8 mouse cellular contexts compared by ENCODE assay signal in the genomic region with DNA sequence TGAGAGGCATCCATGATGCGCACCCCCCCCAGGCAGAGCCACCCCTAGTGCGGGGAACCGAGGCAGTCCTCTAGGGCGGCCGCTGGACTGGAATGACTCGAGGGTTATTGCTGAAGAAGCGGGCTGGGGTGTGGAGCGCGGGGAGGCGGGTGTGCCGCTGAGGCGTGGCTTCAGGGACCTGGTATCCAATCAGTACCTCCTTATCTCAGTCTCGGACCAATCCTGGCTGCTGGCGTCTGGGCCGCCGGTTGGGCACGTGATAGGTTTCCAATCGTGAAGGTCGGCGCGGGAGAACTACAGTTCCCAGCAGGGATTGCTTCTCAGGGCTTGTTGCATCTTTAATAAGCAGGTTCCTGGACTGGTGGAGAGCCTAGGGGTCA. TPM values are rescaled to one million over a fixed set of nuclear protein-coding genes. Genes with fewer than 3 reads are reported as not detected.
DNase-seq lines count a peak whose midpoint lies in the region; ATAC-seq and TF ChIP-seq lines count a peak whose summit lies in the region.

No protein-coding gene starts in this region.

- peaks cover 14 to 17% of the 10 kb centered on the region in 2 experiments for H3K36me3 ChIP-seq in MEL (ENCODE audit: control insufficient read depth in 1 of 2, insufficient read depth in 2 of 2, low read length in 2 of 2)
- 0 out of 2 replicates have a peak, but pooled peaks cover 11% of the 10 kb centered on the region for H3K36me3 ChIP-seq in forebrain, postnatal 0 days (ENCODE audit: insufficient read depth)
- H3K36me3 ChIP-seq in lung, embryonic 15.5 days = 0 out of 2 replicates have a peak, but pooled peaks cover 9% of the 10 kb centered on the region

- no peaks in the 10 kb centered on the region for H3K9me3 ChIP-seq in MEL (replicated peaks; ENCODE audit: insufficient read depth, low read length)
- no peaks in the 10 kb centered on the region for H3K9me3 ChIP-seq in forebrain, postnatal 0 days (ENCODE audit: low read length)
- no peaks in the 10 kb centered on the region for H3K9me3 ChIP-seq in lung, embryonic 15.5 days

- DNase-seq in MEL (ENCODE audit: low read depth, low spot score) = peak; percentile 98
- DNase-seq in cerebellum, adult 2 months = peak; percentile 94 to 98
- peak; percentile 97 for DNase-seq in forebrain, postnatal 0 days
- peak; percentile 95 for DNase-seq in heart, postnatal 4 days
- peak; percentile 98 for DNase-seq in layer of hippocampus, adult 8-10 months (ENCODE audit: low spot score in 2 of 2)
- peak; percentile 94 for DNase-seq in ovary, adult 18-20 months (ENCODE audit: low spot score)
- peak; percentile 95 for DNase-seq in thymus, postnatal 0 days (ENCODE audit: low spot score)

- no peaks in the 10 kb centered on the region for H3K27me3 ChIP-seq in MEL (ENCODE audit: control insufficient read depth in 1 of 2, insufficient read depth in 2 of 2, low read length in 2 of 2)
- no peaks in the 10 kb centered on the region for H3K27me3 ChIP-seq in cerebellum, adult 2 months (ENCODE audit: control insufficient read depth, insufficient read depth, low read length)
- no peaks in the 10 kb centered on the region for H3K27me3 ChIP-seq in forebrain, postnatal 0 days (ENCODE audit: insufficient read depth, low read length)
- 0 out of 2 replicates have a peak, but pooled peaks cover 2% of the 10 kb centered on the region for H3K27me3 ChIP-seq in lung, embryonic 15.5 days

- TF ChIP-seq CTCF in MEL (IDR thresholded peaks at IDR 0.05 in 2 of 3, conservative IDR thresholded peaks at IDR 0.05 in 1 of 3; ENCODE audit: control insufficient read depth in 1 of 3, insufficient read depth in 1 of 3, low read depth in 2 of 3, low read length in 3 of 3, poor library complexity in 1 of 3, severe bottlenecking in 1 of 3) = no peak
- TF ChIP-seq CTCF in cerebellum, adult 2 months (IDR thresholded peaks at IDR 0.05; ENCODE audit: borderline replicate concordance, insufficient read depth, low read depth, low read length) = no peak
- no peak for TF ChIP-seq CTCF in forebrain, postnatal 0 days (IDR thresholded peaks at IDR 0.05; ENCODE audit: low read depth)

- H3K9ac ChIP-seq in MEL (ENCODE audit: control insufficient read depth, low read depth, low read length, poor library complexity, severe bottlenecking) = peak overlapping the region; percentile 95
- H3K9ac ChIP-seq in forebrain, postnatal 0 days = peak overlapping the region; percentile 94
- H3K9ac ChIP-seq in lung, embryonic 15.5 days = peak overlapping the region; percentile 90

- peak overlapping the region; percentile 87 to 93 for H3K4me3 ChIP-seq in MEL (ENCODE audit: control insufficient read depth in 1 of 2, insufficient read depth in 1 of 2, low read depth in 2 of 2, low read length in 2 of 2)
- H3K4me3 ChIP-seq in cerebellum, adult 2 months (replicated peaks; ENCODE audit: insufficient read depth, low read depth, low read length) = peak overlapping the region; percentile 77
- H3K4me3 ChIP-seq in forebrain, postnatal 0 days (ENCODE audit: low read depth, low read length) = peak overlapping the region; percentile 98
- H3K4me3 ChIP-seq in lung, embryonic 15.5 days = peak overlapping the region; percentile 99

- H3K27ac ChIP-seq in MEL (ENCODE audit: control insufficient read depth, low read depth, low read length) = peak overlapping the region; percentile 89
- H3K27ac ChIP-seq in cerebellum, adult 2 months (ENCODE audit: insufficient read depth, low read length) = peak overlapping the region; percentile 89
- peak overlapping the region; percentile 96 for H3K27ac ChIP-seq in forebrain, postnatal 0 days (ENCODE audit: low read depth, low read length)
- H3K27ac ChIP-seq in lung, embryonic 15.5 days = peak overlapping the region; percentile 94

- H3K79me2 ChIP-seq in MEL (ENCODE audit: control insufficient read depth, insufficient read depth, low read length, poor library complexity) = peaks cover 30% of the 10 kb centered on the region

- ATAC-seq in forebrain, postnatal 0 days = peak; percentile 99
- ATAC-seq in lung, embryonic 15.5 days (ENCODE audit: borderline replicate concordance, extremely low read depth, low FRiP score, low TSS enrichment) = peak; percentile 99

- TF ChIP-seq EP300 in MEL (IDR thresholded peaks at IDR 0.05; ENCODE audit: low read depth in 1 of 2, low read length in 2 of 2) = no peak

- WGBS in cerebellum, adult 2 months = under 1% methylated on average over 21 of the region's 21 CpGs
- 3% methylated on average over 20 of the region's 21 CpGs for WGBS in forebrain, postnatal 0 days
- under 1% methylated on average over 21 of the region's 21 CpGs for WGBS in lung, embryonic 15.5 days

- TF ChIP-seq POLR2A in MEL (IDR thresholded peaks at IDR 0.05; ENCODE audit: control insufficient read depth in 1 of 2, insufficient read depth in 1 of 2, low read depth in 1 of 2, low read length in 2 of 2, poor library complexity in 1 of 2) = peak in 1 of 2 experiments; percentile 22; a peak in 3 of 4 replicates
- TF ChIP-seq POLR2A in cerebellum, adult 2 months (IDR thresholded peaks at IDR 0.05; ENCODE audit: borderline replicate concordance, insufficient read depth, low read length) = no peak; the same call in 1 of the 2 replicates

- H3K4me2 ChIP-seq in forebrain, postnatal 0 days (ENCODE audit: low read depth) = peak overlapping the region; percentile 58
- peak overlapping the region; percentile 67 for H3K4me2 ChIP-seq in lung, embryonic 15.5 days

- peaks cover 8 to 9% of the 10 kb centered on the region in 2 experiments; a peak in 2 of 4 replicates for H3K4me1 ChIP-seq in MEL (ENCODE audit: control insufficient read depth in 1 of 2, insufficient read depth in 2 of 2, low read length in 2 of 2)
- no peaks in the 10 kb centered on the region; the same call in 1 of the 2 replicates for H3K4me1 ChIP-seq in cerebellum, adult 2 months (ENCODE audit: control insufficient read depth, insufficient read depth, low read length)
- H3K4me1 ChIP-seq in forebrain, postnatal 0 days (ENCODE audit: insufficient read depth) = peaks cover 15% of the 10 kb centered on the region
- peaks cover 15% of the 10 kb centered on the region for H3K4me1 ChIP-seq in lung, embryonic 15.5 days

- TF ChIP-seq RAD21 in MEL (IDR thresholded peaks at IDR 0.05; ENCODE audit: low read depth, low read length) = no peak

TF ChIP-seq in MEL, 35 proteins besides CTCF, POLR2A, EP300 and RAD21 (continues in another document):
- TF ChIP-seq BHLHE40 (IDR thresholded peaks at IDR 0.05; ENCODE audit: borderline replicate concordance, low read depth, low read length) (peak; percentile 94), RCOR1 (IDR thresholded peaks at IDR 0.05; ENCODE audit: low read depth, low read length) (no peak), USF1 (IDR thresholded peaks at IDR 0.05; ENCODE audit: low read depth, low read length) (peak; percentile 98), CHD1 (IDR thresholded peaks at IDR 0.05; ENCODE audit: low read depth, low read length) (no peak), ZMIZ1 (IDR thresholded peaks at IDR 0.05; ENCODE audit: low read depth, low read length) (no peak; the same call in 1 of the 2 replicates), MYB (IDR thresholded peaks at IDR 0.05; ENCODE audit: low read depth, low read length) (0 out of 2 replicates have a peak, but pooled peaks have one; percentile 36), NRF1 (IDR thresholded peaks at IDR 0.05; ENCODE audit: insufficient read depth, low read depth, low read length, poor library complexity, severe bottlenecking) (peak; percentile 34; the same call in 1 of the 2 replicates), NELFE (IDR thresholded peaks at IDR 0.05; ENCODE audit: low read depth, low read length) (no peak), MAZ (IDR thresholded peaks at IDR 0.05; ENCODE audit: low read depth, low read length) (no peak), USF2 (IDR thresholded peaks at IDR 0.05; ENCODE audit: borderline replicate concordance in 1 of 2, insufficient read depth in 1 of 2, low read depth in 1 of 2, low read length in 2 of 2) (peak; percentile 78 to 92), MAX (IDR thresholded peaks at IDR 0.05; ENCODE audit: low read length) (peak; percentile 89), ETS1 (IDR thresholded peaks at IDR 0.05; ENCODE audit: low read depth, low read length) (no peak), HCFC1 (IDR thresholded peaks at IDR 0.05; ENCODE audit: low read depth, low read length) (peak; percentile 95), MYC (IDR thresholded peaks at IDR 0.05; ENCODE audit: low read depth, low read length) (no peak; the same call in 1 of the 2 replicates), SMC3 (IDR thresholded peaks at IDR 0.05; ENCODE audit: low read depth, low read length) (no peak), ELF1 (IDR thresholded peaks at IDR 0.05; ENCODE audit: low read depth, low read length) (0 out of 2 replicates have a peak, but pooled peaks have one; percentile 16), GATA1 (IDR thresholded peaks at IDR 0.05; ENCODE audit: low read depth, low read length) (peak; percentile 62; the same call in 1 of the 2 replicates), POLR2AphosphoS5 (IDR thresholded peaks at IDR 0.05; ENCODE audit: borderline replicate concordance, low read depth, low read length) (no peak)

RNA-seq across cellular contexts. Expression of a gene that starts 0.4 kb away (rescaled TPM):
- 133 and 137 TPM in 2 replicates for total RNA-seq in MEL (2012; rRNA removed)
- polyA plus RNA-seq in MEL (2012; ENCODE audit: insufficient read depth in 1 of 2, insufficient read length in 2 of 2, low read depth in 1 of 2, low replicate concordance in 2 of 2, missing spikeins in 1 of 2) = 100 to 1,000 TPM; 158 to 702 TPM
- polyA plus RNA-seq in cerebellum, adult 2 months (2012; rRNA removed) = 110 and 115 TPM in 2 replicates
- total RNA-seq in forebrain, postnatal 0 days (2014; rRNA removed) = 120 TPM in 2 replicates
- 136 and 142 TPM in 2 replicates for polyA plus RNA-seq in forebrain, postnatal 0 days (2015; fragmentation: Nextera tagmentation; extraction: Ambion mirVana)
- total RNA-seq in heart, postnatal 4 days (2021) = 100 to 1,000 TPM; 474 to 477 TPM
- 100 to 1,000 TPM; 138 to 153 (median 143) TPM for total RNA-seq in layer of hippocampus, adult 8-10 months (2022)
- 185 and 188 TPM in 2 replicates for polyA plus RNA-seq in lung, embryonic 15.5 days (2015; fragmentation: Nextera tagmentation; extraction: Ambion mirVana)
- 151 and 157 TPM in 2 replicates for polyA plus RNA-seq in thymus, postnatal 0 days (2015; fragmentation: Nextera tagmentation; extraction: Ambion mirVana)

RNA-seq across cellular contexts. Expression of a gene that starts 4.8 kb away (rescaled TPM):
- 26.0 and 28.3 TPM in 2 replicates for total RNA-seq in MEL (2012; rRNA removed)
- 10 to 100 TPM in 1 of 2 experiments, not detected in 1; 34.8 TPM for polyA plus RNA-seq in MEL (2012; ENCODE audit: insufficient read depth in 1 of 2, insufficient read length in 2 of 2, low read depth in 1 of 2, low replicate concordance in 2 of 2, missing spikeins in 1 of 2)
- polyA plus RNA-seq in cerebellum, adult 2 months (2012; rRNA removed) = 21.7 and 22.1 TPM in 2 replicates
- total RNA-seq in forebrain, postnatal 0 days (2014; rRNA removed) = 8.3 and 9.4 TPM in 2 replicates
- 55.7 and 59.8 TPM in 2 replicates for polyA plus RNA-seq in forebrain, postnatal 0 days (2015; fragmentation: Nextera tagmentation; extraction: Ambion mirVana)
- 10 to 100 TPM; 43.7 to 50.6 TPM for total RNA-seq in heart, postnatal 4 days (2021)
- total RNA-seq in layer of hippocampus, adult 8-10 months (2022) = 10 to 100 TPM; 26.5 to 37.6 (median 31.4) TPM
- polyA plus RNA-seq in lung, embryonic 15.5 days (2015; fragmentation: Nextera tagmentation; extraction: Ambion mirVana) = 59.0 and 59.3 TPM in 2 replicates
- polyA plus RNA-seq in thymus, postnatal 0 days (2015; fragmentation: Nextera tagmentation; extraction: Ambion mirVana) = 87.0 and 95.4 TPM in 2 replicates

Comparison
In these comparisons a context has a peak if more than half of its experiments do, and no peak if none do; other contexts are left out.
1. Peak in every context shown above with its lines: DNase-seq, ATAC-seq, H3K4me3 ChIP-seq and H3K27ac ChIP-seq.